Mouse (Mus musculus) ES-Bruce4 (cell line): ENCODE data around the gene Rhoq.

Experiments used
- CTCF ChIP-seq: IDR thresholded peaks from one replicate; pipeline ENCODE4 v1.8.1; 2011; ENCODE audit warnings: low read depth, low read length
- POLR2A ChIP-seq: IDR thresholded peaks from one replicate; pipeline ENCODE4 v1.8.1; 2011; ENCODE audit warnings: low read length; ENCODE audit not compliant: insufficient read depth

- TF ChIP-seq CTCF, result no peak
- no peak for TF ChIP-seq POLR2A
Measured at GRCm38 (mm10) chr17:86937064-86937463, 25.8 kb upstream of the Rhoq start.
